Mouse (Mus musculus) ovary, postnatal 14 days (tissue): Measurements from ENCODE around the gene Dars.

ENCODE experiments used
- DNase-seq: peaks from one replicate; pipeline ENCODE4 v3.0.0; 2022; ENCODE audit warnings: low spot score

Dars gene

DNA sequence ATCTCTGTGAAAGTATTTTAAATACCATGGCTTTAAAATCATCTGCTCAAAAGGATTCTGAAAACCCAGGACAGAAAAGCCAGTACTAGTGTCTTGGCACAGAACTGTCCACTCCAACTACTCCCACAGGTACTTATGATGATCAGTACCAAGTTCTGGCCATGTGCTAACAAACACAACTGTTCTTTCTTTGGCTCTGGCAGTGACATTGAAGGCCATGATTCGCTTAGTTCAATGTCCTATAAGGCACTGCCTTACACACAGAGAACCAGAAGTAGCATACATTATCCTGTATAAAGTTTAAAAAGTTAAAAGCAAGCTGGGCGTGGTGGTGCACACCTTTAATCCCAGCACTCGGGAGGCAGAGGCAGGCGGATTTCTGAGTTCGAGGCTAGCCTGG is 6.0 kb downstream of the Dars start:
- DNase-seq, result no peak

DNA sequence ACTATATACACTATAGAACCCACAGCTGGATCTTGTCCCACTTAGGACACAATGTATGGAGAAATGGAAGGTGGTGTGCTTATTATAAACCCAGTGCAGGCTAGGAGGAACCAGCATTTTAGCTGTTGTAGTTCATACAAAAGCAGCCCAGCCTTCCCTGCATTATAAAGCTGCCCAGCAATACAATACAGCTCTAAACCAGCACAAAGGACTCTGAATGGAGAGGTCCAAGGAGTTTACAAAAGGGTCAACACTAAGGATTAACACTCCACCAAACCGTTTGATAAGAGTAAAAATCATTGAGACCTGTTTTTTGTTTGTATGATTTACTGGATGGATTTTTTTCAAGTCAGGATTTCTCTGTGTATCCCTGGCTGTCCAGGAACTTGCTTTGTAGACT is 10.3 kb downstream of the Dars start:
- DNase-seq, result no peak

DNA sequence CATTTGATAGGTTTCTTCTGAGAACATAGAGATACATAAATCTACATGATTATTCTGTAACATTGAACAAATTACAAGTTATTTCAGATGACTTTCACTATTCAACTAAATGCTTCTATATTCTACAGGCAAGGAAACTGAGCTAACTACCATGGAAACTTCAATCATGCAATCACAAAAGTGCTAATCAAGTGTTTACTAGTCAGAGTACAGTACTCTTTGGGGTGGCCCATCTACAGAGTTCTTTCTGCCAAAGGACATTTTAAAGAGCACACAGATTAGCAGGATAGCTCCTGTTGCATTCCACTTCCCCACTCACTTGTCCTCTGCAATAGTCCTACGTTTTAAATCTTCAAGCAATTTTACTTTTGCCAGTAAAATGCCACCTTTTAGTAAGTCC is 11.5 kb downstream of the Dars start:
- no peak for DNase-seq

DNA sequence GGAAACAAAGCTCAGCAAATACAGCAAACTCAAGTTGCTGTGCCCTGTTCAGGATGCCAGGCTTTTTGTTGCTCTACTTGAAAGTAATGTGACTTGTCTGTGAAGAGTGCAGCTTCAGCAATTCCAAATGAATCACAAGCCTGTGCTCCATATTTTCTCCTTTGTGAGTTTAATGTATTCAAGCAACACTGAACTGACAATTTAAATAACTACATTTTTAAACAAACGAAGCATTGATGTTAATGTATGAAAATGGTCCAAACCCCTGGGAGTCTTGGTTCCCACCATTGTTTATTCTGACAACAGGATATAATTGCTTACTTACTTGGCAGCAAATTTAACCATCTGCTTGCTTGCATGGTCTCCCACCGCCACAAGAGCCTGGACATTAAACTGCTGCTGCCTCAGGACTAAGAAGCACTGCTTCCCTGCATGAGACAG is 12.1 kb downstream of the Dars start:
- no peak for DNase-seq

DNA sequence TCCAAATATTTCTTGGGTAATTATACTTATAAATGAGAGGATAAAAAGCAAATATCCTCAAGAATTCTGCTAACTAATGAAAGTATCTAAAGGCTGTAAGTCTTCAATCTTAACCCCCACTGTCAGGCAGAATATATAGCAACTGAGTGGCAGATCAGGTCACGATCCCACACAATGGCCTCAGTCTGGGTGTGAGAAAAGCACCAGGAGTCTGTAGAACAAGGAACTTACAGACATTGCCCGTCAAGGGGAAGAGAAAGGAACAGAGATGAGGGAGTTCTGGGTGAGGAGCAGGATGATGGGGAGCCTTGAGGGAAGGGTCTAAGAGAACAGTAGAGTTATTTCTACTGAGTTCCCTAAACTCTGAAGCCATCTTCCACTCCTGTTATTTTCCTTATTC is 16.2 kb downstream of the Dars start:
- DNase-seq, result no peak

DNA sequence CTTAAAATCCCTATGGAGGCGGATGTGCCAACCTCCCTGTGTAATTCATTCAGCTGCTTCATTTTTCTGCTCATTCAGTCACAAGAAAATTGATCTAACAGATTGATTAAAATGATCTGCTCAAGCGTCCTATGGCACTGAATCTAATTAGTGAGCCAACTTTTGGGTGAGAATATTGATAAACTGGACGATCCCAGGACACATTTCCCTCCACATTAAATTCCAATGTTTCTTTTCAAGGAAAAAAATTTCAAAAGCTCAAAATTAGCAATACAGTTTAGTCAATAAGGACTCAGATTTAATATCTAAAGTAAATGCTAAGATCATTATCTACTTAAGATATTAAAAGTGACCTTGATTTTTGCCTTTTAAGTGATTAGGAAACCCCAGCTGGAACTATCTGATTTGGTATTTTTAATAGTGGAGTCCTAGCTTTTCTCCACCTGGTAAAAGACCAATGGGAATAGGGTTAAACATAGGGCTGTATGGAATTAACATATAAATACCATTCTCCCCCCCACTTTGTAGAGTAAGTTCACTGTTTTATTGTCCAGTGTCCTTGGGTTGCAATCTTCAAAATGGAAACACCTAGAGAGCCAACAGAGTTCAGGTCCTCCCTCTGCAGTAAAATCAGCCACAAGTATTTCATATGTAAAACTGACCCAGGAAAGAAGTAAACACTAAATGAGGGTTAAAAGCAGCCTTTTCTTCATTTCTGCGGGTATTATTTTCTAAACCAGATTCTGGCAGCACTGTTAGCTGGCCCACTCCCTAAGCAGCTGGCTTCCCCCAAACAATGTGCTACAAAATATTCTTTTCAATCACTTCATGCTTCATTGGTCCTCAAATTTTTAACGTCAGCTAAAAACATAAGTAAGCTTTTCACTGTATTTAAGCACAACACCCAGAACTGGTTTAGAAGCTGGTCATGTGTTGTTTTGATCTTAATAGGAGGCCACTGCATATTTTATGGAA is 16.9 kb downstream of the Dars start:
- no peak for DNase-seq

DNA sequence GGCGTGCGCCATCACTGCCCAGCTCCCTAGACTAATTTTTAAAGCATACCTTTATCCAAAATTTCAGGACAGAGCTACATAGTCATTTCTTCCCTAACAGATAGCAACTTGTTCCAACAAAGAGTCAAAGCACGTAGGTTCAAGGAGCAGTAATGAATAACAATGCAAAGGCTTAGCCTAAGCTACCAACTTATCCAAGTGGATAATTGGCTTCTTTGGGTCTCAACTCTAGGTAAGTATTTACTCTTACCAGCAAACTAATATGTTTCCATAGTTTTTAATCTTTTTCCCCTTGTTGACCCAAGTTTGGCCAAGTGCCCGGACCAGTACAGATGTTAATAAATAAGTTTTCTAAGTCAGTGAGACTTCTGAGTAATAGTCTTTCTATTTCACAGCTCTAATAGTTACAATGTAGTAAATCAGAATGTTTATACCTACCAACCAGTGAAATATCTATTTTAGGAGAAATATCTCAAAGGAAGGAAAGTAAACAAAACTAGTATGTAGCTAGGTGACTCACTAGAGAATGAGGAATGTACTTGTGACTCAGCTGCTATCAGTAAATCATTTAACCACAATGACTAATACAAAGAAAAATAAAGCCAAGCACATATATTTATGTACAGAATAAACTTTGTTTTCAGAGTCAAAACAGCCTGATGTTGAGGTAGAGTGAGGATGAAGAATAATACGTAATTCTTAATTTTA is 18.3 kb downstream of the Dars start:
- no peak for DNase-seq

DNA sequence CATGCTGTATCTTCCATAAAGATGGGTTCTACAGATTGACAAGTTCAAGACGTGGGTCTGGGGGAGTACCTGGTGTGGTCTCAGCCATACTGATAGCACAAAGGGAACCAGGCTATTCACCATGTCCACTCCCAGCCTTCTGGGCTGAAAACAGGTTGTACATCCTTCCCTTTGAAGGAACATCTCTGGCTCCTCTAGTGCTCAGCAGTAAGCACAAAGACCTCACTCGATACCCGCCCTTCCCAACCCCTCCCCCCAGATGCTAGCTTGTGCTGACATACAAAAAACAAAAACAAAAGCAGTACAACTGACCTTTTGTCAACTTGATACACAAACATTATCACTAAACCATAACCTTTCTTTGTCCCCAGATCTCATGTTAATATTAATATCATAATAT is 22.5 kb downstream of the Dars start:
- DNase-seq, result no peak

DNA sequence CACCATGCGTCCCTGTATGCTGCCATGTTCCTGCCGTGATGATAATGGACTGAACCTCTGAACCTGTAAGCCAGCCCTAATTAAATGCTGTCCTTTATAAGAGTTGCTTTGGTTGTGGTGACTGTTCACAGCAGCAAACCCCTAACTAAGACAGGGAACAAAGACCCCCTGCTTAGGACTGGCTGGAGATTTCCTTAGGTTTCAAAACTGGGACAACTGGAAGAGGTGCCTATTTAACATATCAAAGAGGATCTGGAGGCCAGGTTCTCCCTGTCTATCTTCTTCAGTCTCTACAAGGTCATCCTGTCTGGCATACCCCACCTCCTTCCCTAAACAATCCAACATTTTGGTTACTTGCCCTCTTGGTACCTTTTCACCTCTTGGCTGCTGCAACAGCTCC is 24.8 kb downstream of the Dars start:
- no peak for DNase-seq

DNA sequence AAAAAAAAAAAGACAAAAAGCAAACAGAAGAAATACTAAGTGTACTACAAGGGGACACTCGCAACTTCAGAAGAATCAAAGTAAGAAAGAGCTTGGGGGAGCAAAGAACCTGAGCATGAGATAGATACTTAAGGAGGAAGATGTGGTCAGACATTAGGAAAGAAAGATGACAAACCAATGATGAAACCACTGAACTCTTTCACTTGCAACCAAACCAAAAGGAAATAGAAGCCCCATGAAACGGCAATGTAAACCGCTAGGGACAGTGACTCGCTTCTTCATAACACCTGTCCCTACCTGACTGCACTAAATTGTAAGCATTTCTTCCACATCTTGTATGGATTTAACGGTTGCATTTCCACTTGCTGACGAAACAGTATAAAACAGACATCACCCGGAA is 30.7 kb downstream of the Dars start:
- no peak for DNase-seq

DNA sequence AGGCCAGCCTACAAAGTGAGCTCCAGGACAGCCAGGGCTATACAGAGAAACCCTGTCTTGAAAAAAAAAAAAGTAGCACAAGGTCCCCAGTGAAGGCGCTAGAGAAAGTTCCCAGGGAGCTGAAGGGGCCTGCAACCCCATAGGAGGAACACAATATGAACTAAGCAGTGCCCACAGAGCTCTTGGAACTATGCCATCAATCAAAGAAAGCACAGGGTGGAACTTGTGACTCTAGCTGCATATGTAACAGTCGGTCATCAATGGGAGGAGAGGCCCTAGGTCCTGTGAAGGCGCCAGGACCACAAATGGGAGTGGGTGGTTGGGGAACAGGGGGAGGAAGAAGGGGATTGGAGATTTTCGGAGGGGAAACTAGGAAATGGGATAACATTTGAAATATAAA is 40.3 kb downstream of the Dars start:
- DNase-seq, result no peak

DNA sequence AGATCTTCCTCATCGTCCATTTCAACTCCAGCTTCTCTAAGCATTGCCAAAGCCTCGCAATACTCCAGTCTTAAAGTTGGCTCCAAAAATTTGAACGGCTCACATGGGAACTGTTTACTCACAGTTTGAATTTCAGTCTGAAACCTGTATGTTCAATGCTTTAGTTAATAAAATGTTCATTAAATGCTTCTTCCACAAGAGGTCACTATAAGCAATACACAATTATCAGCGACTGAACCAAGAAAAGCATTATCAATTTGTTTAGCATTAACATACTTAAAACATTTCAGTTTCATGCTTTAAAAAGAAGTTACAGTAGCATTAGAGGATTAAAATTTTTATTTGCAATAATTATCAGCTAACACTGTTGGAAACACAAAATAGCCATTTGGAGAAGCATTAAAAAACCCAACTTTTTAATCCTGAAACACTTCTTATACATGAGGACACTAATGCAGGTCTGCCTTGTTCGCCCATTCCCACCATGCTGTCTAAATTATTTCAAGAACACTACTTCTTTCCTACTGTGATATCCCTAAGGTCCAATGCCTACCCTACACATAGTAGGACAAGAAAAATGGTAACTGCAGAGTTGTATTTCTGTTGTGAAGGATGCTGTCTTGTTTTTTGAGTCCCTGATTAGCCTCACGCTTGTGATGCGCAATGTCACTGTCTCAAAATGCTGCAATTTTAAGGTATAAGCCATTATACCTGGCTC is 44.9 kb downstream of the Dars start:
- DNase-seq, result no peak

DNA sequence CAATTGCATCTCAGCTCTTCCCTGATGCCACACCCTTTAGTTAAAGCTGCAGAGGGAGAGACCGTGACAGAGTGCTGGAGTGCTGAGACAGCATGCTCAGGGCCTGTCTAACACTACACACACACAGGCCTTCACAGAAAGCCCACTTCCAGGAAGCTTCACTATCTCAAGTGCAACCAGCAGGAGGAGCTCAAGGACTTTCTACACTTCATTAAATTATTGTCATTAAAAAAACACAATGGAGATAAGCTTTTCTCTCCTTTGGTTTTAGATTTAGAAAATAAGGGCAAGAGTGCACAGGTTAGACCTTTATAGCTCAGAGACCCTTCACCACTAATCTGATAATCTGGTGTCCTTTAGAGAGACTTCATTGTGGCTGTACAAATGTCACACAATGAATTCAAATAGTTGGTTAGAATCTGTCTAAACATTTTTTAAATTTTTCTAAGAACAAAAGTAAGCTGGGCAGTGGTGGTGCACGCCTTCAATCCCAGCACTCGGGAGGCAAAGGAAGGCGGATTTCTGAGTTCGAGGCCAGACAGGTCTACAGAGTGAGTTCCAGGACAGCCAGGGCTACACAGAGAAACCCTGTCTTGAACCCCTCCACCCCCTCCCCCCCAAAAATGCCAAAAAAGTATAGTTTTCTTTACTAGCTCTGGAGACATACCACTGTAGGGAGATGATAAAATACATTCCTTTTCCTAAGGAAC is 48.3 kb downstream of the Dars start:
- peak; percentile 27 for DNase-seq

DNA sequence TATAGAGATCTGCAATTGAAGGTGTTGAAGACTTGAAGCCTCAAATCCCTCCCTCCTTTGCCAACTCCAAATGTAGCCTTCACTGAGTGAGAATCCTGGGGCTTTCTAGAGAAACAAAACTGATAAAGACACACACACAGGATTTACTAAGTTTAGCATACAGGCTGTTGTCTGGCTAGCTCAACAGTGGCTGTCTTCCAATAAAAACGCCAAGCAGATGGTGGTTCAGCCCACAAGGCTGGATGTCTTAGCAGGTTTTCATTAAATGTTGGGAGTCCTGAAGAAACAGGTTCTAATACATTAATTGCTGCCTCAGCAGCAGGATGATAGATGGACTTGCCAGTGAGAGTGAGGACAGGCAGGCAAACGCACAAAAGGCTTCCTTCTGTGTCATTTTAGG is 56.6 kb downstream of the Dars start:
- no peak for DNase-seq

DNA sequence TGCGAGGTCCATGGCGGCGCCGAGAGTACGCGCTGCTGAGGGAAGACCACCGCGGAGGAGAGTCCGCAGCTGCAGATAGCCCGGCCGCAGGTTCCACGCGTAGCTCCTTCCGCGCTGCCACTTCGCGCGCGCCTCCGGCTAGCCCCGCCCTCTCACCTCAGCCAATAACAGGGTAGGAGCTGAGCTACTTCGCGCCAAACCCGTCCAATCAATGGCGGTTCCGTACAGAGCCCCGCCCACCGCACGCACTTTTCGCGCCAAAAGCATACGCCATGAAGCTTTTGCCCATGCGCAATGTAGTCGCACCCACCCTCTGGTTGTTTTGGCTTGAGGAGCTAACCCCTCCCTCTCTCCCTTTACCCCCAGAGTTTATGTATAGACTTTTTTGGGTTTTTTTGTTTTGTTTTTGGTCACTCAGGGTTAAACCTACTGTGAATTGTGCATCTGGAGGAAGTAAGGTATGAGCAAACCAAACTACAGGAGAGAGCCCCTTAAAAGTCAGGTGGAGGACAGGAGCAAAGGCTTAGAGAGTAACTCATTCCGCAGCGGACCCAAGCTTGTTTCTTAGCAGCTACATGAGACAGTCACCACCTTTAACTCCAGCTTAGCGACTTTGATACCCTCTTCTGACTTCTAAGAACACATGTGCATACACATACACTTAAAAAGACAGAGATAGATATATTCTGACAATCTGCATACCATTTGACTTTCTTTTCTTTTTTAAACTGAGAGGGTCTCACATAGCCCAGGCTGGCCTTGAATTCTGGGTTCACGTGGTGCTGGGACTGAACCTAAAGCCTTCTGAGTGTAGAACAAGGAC is 57.4 kb downstream of the Dars start, which contains the start of gene Mcm6:
Mcm6 (minus strand) TSS at position 111 of the 823 bp plus-strand sequence.
- peak; percentile 88 for DNase-seq

DNA sequence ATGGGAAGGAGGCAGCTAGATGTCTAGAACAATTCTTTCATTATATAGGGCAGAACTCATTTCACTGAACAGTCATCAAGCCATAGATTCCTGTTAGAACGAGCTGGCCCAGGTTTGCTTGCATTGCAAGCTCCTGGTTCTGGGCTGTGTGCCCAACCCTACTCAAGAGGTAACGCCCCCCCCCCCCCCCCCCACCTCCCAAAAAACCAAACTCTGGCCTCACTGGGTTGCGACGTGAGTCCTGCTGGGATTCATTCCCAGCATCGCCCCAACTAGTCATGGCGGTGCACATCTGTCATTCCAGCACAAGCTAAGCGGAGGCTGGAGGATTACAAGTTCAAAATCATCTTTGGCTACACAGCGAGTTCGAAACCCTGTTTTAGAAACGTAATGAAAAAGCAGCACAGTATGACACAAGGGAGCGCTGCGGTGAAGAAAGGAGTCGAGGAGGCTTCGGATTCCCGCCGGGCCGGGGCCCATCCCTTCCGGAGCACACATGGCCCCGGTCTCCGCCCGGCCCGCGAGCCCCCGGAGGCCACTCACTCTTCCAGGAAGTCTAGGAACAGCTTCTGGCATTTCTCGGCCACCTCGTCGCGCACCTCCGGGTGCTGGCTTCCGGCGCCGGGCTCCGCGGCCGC is 58.1 kb downstream of the Dars start:
- DNase-seq, result no peak

DNA sequence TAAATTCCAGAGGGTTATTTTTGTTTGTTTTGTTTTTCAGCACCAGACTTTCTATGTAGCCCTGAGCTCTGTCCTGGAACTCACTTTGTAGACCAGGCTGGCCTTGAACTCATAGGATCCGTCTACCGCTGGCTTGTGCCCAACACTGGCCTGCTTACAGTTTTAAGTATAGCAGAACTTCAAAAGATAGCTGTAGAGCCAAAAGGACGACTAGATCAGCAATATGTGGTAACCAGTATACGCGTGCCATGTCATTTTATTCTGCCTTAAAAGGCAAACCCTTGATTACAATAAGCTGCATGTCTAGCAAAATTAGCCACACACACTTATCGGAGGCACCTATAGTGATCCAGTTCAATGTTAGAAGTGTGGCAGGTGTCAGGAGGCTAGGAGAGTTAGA is 58.9 kb downstream of the Dars start:
- no peak for DNase-seq

DNA sequence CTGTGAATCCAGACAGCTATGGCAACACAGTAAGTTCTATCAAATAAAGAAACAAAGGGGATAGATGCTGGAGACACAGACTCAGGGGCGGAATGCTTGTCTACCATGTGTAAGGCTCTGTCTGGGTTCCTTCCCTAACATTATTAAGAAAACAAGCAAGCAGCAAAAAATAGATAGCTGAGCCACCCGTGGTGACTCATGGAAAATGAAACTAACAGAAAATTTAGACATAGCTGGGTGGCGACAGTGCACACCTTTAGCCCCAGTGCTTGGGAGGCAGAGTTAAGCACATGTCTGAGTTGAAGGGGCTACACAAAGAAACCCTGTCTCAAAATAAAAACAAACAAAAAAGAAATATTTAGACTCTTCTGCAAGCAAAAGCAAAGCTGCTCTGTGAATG is 59.7 kb downstream of the Dars start:
- no peak for DNase-seq

DNA sequence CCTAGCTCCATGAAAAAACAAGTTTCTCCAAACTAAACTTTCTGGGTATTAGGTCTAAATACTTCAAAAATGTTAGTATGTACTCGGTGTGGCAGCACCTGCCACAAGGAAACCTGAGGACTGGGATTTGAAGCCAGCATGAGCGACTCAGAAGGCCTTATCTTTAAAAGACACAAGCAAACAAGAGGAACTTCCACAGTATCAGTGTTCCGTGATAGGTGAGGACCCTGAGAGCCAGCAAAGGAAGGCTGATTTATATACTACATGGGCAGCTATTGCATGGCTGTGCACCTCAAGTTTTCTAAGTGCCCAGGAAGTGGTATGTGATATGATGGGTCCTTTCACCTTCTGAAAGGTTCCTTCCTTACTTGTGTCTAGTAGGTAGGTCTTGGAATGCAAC is 64.1 kb downstream of the Dars start:
- no peak for DNase-seq

DNA sequence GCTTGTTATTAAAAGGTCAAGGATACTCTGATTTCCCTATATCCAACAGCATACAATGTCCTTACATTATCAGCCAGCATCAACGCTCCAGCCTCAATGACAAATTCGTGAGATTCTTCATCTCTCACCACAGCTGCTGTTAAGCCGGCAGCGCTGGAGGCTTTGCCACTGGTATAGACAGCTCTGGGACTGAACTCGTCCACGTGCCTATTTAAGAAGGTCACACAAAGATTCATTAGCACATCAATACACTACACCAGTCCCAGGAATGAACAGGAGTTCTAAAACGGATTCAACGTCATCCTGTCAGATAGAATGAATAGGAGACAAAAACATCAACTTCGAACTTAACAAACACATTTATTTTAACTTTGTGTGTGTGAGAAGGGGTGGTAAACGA is 72.9 kb downstream of the Dars start:
- DNase-seq, result no peak
